Mouse (Mus musculus): ENCODE results near the gene Zscan2. TPM values are rescaled to one million over a fixed set of nuclear protein-coding genes. Genes with fewer than 3 reads are reported as not detected.

Gene Zscan2
- polyA plus RNA-seq (2016; fragmentation: Nextera tagmentation; extraction: Ambion mirVana): 5.1 and 6.2 TPM in 2 replicates

DNA sequence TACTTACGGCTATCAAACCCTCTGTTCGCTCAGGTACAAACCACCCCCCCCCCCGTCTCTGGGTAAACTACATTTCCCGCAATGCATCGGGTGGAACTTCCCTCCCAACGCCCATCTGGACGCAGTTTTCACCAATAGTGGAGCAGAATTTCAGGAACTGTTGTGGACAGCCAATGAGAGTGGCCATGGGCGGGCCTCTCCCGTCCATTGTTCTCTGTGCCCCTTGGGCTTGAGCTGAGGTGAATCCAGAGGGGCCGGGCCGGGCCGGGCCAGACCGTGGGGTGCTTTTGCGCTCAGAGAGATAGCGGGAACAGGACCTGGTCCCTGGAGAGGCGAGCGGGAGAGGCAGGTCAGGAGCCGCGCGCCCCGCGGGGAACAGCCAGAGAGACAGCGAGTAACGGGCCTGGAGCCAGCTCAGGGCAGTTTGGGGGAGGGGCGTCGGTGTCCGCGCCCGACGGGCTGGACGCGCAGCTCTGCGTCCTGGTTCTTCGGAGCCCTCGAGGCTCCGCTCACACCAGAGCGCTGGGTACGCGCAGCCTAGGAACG is at the start of gene Zscan2:
TSS of gene Zscan2 (plus strand) at position 192 of the 546 bp plus-strand sequence.
- H3K27ac ChIP-seq: peak within 1 kb of the TSS; percentile 85
- H3K9me3 ChIP-seq: no peaks in the 10 kb centered on the region
- peaks cover 29% of the 10 kb centered on the region for H3K36me3 ChIP-seq
- H3K9ac ChIP-seq (replicated peaks): peak within 1 kb of the TSS; percentile 91
- no peaks in the 10 kb centered on the region for H3K27me3 ChIP-seq
- peaks cover 25% of the 10 kb centered on the region for H3K4me1 ChIP-seq (replicated peaks)
- peak within 1 kb of the TSS; percentile 83 for H3K4me2 ChIP-seq
- peak within 1 kb of the TSS; percentile 66 for H3K4me3 ChIP-seq (replicated peaks)
- WGBS: under 1% methylated on average over 40 of the region's 40 CpGs
- ATAC-seq (ENCODE audit: insufficient number of reproducible peaks, insufficient read depth, low FRiP score, low TSS enrichment, low read depth): peak; percentile 98

DNA sequence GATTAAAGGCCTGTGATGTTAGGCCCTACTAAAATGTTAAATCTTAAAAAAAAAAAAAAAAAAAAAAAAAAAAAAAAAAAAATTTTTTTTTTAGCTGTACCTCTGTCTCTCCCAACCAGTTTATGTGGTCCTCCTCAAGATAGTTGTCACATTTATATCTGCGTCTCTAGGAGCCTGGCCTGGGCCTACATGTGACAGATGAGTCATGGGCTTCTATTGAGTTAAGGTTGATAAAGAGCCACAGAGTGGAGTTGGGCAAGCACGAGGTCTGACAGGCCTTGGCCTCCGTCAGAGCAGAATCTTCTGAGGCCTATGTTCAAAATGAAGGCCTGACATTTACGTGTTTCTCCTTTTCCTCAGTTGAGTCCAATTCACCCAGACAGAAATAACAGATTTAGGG is 47.3 kb upstream of the Zscan2 start:
- Histone ChIP-seq H3K9ac (replicated peaks) (no peak overlapping the region), H3K4me2 (no peak overlapping the region), H3K4me1 (replicated peaks) (no peaks in the 10 kb centered on the region), H3K27ac (no peak overlapping the region), H3K9me3 (no peaks in the 10 kb centered on the region), H3K27me3 (no peaks in the 10 kb centered on the region), H3K36me3 (no peaks in the 10 kb centered on the region), H3K4me3 (replicated peaks) (no peak overlapping the region)
- 86% methylated on average over 4 of the region's 4 CpGs for WGBS
- ATAC-seq (ENCODE audit: insufficient number of reproducible peaks, insufficient read depth, low FRiP score, low TSS enrichment, low read depth): no peak

DNA sequence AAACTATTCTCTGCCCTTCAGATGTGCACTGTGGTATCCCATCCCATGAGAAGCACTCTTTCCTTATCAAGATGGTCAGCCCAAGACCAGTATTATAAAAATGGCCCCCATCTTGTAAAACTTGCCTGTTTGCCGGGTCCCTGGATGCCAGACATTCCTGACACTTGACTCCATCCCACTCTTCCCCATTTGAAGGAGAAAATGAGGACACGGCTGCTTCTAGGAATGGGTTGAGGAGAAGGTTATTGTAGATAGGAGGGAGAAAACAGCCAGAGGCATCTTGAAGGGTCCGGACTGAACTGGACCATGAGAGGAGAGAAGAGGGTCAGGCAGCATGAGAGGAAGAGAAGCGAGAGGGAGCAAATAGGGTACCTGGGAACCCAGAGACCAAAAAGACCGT is 44.1 kb upstream of the Zscan2 start:
- WGBS: 56% methylated on average over 5 of the region's 5 CpGs
- no peak overlapping the region for H3K4me2 ChIP-seq
- H3K4me1 ChIP-seq (replicated peaks): no peaks in the 10 kb centered on the region
- no peaks in the 10 kb centered on the region for H3K9me3 ChIP-seq
- no peaks in the 10 kb centered on the region for H3K36me3 ChIP-seq
- H3K27me3 ChIP-seq: no peaks in the 10 kb centered on the region
- no peak for ATAC-seq (ENCODE audit: insufficient number of reproducible peaks, insufficient read depth, low FRiP score, low TSS enrichment, low read depth)
- H3K4me3 ChIP-seq (replicated peaks): no peak overlapping the region
- no peak overlapping the region for H3K9ac ChIP-seq (replicated peaks)
- no peak overlapping the region for H3K27ac ChIP-seq

DNA sequence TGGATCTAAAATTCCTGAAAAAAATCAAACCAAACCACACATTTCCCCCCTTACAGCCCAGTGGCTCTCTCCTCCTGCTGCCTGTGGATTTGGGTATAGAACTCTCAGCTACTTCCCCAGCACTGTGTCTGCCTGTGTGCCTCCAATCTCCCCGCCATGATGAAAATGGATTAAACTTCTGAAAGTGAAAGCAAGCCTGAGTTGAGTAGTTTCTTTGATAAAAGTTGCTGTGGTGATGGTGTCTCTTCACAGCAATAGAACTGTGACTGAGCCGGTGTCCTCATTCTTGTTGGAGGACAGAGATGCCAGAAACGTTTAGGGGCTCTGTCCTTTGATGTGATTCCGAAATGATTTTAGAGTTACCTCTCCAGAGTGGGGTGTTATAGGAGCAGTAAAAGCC is 39.9 kb upstream of the Zscan2 start:
- Histone ChIP-seq H3K27ac (no peak overlapping the region), H3K36me3 (no peaks in the 10 kb centered on the region), H3K4me3 (replicated peaks) (no peak overlapping the region), H3K4me1 (replicated peaks) (peaks cover 6% of the 10 kb centered on the region), H3K27me3 (no peaks in the 10 kb centered on the region), H3K9ac (replicated peaks) (no peak overlapping the region), H3K9me3 (no peaks in the 10 kb centered on the region), H3K4me2 (no peak overlapping the region)
- no peak for ATAC-seq (ENCODE audit: insufficient number of reproducible peaks, insufficient read depth, low FRiP score, low TSS enrichment, low read depth)
- WGBS: 64% methylated on average over 4 of the region's 4 CpGs

DNA sequence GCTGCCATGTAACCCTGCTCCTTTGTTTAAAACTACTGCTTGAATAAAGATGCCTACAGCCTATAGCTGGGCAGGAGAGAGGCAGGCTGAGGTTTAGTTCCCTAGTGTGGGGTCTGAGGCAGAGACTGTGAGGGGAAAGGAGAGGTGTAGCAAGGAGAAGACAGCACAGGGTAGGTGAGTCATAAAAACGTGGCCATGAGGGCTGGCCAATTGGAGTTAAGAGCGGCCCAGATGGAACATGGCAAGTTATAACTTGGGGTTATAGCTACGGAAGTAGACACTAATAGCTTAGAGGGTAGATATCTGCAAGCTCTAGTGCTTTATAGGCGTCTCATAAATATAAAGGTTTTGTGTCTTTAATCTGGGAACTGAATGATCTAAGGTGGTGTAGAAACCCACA is 37.5 kb upstream of the Zscan2 start:
- no peaks in the 10 kb centered on the region for H3K27me3 ChIP-seq
- H3K4me1 ChIP-seq (replicated peaks): peaks cover 11% of the 10 kb centered on the region
- H3K27ac ChIP-seq: no peak overlapping the region
- H3K9ac ChIP-seq (replicated peaks): no peak overlapping the region
- WGBS: 60% methylated on average over 4 of the region's 4 CpGs
- no peak overlapping the region for H3K4me3 ChIP-seq (replicated peaks)
- H3K4me2 ChIP-seq: no peak overlapping the region
- ATAC-seq (ENCODE audit: insufficient number of reproducible peaks, insufficient read depth, low FRiP score, low TSS enrichment, low read depth): no peak
- no peaks in the 10 kb centered on the region for H3K36me3 ChIP-seq
- H3K9me3 ChIP-seq: no peaks in the 10 kb centered on the region

DNA sequence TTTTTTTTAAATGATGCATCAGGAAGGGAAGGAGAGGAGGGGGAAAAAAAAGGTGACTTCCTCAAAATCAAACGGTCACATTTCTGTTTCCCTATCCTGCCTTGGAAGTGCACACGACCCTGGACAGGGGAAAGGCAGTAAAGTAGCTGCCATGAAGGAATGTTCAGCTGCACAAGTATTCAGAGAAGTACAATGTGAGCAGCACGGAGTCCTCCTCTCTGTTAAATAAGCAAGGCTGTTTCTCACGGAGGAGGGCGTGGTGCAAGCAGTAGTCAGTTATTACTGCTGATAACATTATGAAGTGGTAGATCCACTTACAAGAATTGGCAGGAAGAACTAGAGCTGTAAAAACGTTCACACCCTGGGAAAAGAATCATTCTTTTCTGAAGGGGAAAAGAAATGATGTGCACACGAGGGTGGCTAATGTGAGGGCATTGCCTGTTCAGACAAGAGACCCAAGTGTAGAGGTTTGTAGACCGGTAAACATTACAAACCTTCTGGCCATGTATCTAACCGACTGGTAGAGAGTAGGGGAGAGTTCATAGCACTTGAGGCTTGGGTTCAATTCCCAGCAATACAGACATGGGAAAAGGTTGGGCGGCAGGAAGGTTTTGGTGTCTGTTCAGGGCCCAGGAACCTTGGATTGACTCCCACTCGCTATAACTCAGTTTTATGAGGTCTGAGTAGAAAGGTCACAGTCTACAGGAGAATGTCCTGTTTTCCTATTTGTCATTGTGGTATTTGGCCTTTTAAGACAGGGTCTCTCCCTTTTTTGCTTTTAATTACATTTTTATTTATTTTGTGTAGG is 36.6 kb upstream of the Zscan2 start:
- Histone ChIP-seq H3K27ac (no peak overlapping the region), H3K9ac (replicated peaks) (no peak overlapping the region), H3K4me3 (replicated peaks) (no peak overlapping the region), H3K27me3 (no peaks in the 10 kb centered on the region), H3K4me2 (no peak overlapping the region), H3K4me1 (replicated peaks) (peaks cover 11% of the 10 kb centered on the region), H3K36me3 (no peaks in the 10 kb centered on the region), H3K9me3 (no peaks in the 10 kb centered on the region)
- ATAC-seq (ENCODE audit: insufficient number of reproducible peaks, insufficient read depth, low FRiP score, low TSS enrichment, low read depth): no peak
- WGBS: 71% methylated on average over 11 of the region's 11 CpGs

DNA sequence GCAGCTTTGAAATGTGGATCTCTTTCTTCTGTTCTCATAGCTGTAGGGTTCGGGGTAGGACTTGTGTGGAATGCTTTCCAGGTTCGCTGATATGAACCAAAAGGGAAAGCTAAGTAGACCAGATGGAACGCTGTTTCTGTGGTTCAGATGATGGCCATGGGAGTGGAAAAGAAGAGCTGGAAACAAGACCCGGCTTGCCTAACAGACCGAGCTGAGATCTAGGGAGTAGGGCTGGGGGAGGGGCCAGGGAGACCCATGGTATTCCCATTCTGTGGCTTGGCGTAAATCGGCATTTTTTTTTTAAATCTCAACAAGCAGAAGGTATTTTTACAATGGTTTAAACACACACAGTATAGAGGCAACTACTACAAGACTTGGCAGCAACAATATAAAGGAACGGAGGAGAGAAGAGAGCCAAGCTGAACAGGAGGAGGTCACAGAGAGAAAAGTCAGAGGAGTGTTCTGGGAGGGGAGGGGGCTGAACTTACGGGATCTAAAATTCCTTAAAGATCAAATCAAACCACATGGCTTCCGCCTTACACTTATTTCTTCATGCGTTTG is 34.8 kb upstream of the Zscan2 start, which contains the start of gene Iqgap1:
TSS of gene Iqgap1 (minus strand) at position 132 of the 561 bp plus-strand sequence.
- Histone ChIP-seq H3K27ac (no peak within 1 kb of the TSS), H3K4me2 (no peak within 1 kb of the TSS), H3K27me3 (no peaks in the 10 kb centered on the region), H3K4me3 (replicated peaks) (no peak within 1 kb of the TSS), H3K9me3 (no peaks in the 10 kb centered on the region), H3K9ac (replicated peaks) (no peak within 1 kb of the TSS), H3K4me1 (replicated peaks) (peaks cover 11% of the 10 kb centered on the region), H3K36me3 (no peaks in the 10 kb centered on the region)
- ATAC-seq (ENCODE audit: insufficient number of reproducible peaks, insufficient read depth, low FRiP score, low TSS enrichment, low read depth): no peak
- WGBS: 65% methylated on average over 11 of the region's 11 CpGs

DNA sequence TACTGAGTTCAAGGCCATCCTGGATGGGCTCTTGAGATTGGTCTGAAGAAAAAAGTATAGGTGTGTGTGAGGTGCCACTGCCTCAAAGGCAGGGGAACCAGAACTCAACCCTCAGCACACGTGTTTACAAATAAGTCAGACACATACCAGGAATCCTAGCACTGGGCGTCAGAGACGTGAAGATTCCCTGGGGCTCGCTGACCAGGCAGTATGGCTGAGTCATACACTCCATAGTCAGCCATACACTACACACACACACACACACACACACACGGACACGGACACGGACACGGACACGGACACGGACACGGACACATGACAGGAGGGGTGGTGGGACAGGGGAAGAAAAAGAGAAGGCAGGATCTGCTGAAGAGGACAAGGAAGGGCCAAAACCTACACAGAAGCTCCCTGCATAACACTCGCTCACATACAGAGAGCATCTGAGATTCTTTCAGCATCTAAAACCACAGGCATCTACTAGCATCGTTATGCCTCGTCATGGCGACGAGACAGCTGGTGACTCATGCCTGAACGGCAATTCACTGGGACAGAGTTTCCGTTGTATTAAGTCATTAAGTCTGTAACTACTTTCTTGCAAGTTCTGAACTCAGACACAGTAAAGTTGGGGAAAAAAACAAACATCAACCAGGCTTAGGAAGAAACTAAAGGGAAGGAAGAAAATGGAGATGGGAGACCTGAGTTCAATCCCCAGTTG is 32.4 kb upstream of the Zscan2 start:
- 72% methylated on average over 18 of the region's 18 CpGs for WGBS
- peaks cover 11% of the 10 kb centered on the region for H3K4me1 ChIP-seq (replicated peaks)
- no peak for ATAC-seq (ENCODE audit: insufficient number of reproducible peaks, insufficient read depth, low FRiP score, low TSS enrichment, low read depth)

DNA sequence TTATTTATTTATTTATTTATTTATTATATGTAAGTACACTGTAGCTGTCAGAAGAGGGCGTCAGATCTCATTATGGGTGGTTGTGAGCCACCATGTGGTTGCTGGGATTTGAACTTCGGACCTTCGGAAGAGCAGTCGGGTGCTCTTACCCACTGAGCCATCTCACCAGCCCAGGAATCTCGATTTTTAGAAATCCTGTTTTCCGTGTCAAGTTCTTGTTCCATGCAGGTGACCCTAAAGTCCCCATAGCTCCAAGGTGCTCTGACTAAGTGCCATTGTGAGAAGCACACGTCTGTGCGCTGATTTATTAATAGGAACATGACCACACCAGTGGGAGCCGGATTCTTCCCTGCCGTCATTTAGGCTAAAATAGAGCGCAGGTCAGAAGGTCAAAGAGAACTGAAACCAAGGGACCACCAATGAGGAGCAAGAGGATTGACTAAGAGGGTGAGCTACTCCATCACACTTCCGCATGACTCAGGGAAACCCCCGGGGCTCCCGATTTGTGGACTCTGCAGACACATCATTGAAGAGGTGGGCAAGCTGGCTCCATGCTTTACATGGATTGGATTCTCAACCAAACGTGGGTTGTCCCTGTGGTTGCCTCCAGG is 30.4 kb upstream of the Zscan2 start:
- H3K4me1 ChIP-seq (replicated peaks): peaks cover 8% of the 10 kb centered on the region
- no peak for ATAC-seq (ENCODE audit: insufficient number of reproducible peaks, insufficient read depth, low FRiP score, low TSS enrichment, low read depth)
- no peaks in the 10 kb centered on the region for H3K9me3 ChIP-seq
- H3K4me3 ChIP-seq (replicated peaks): no peak overlapping the region
- no peak overlapping the region for H3K4me2 ChIP-seq
- H3K27me3 ChIP-seq: no peaks in the 10 kb centered on the region
- H3K27ac ChIP-seq: no peak overlapping the region
- H3K36me3 ChIP-seq: no peaks in the 10 kb centered on the region
- 79% methylated on average over 15 of the region's 15 CpGs for WGBS
- no peak overlapping the region for H3K9ac ChIP-seq (replicated peaks)

More for the DNA sequence above, 32.4 kb upstream of the Zscan2 start:
- no peak overlapping the region for H3K9ac ChIP-seq (replicated peaks)
- H3K27ac ChIP-seq: no peak overlapping the region
- no peak overlapping the region for H3K4me3 ChIP-seq (replicated peaks)
- no peaks in the 10 kb centered on the region for H3K9me3 ChIP-seq
- no peaks in the 10 kb centered on the region for H3K36me3 ChIP-seq
- no peaks in the 10 kb centered on the region for H3K27me3 ChIP-seq
- H3K4me2 ChIP-seq: no peak overlapping the region

DNA sequence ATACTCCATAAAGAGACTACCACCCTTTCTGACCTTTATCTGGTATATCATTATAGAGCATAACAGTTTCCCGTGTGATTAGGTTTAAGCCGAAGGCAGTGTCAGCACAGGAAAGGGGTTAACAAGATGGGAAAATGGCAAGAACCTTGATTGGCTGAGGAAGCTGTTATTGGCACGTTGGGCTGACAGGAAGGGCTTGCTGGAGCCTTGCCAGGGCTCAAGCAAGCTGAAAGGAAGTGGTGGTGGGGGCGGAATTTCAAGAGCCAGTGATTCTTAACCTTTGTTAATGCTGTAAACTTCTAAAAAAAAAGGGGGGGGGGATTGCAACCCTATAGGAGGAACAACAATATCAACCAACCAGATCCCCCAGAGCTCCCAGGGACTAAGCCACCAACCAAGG is 28.5 kb upstream of the Zscan2 start:
- no peaks in the 10 kb centered on the region for H3K9me3 ChIP-seq
- no peak overlapping the region for H3K4me2 ChIP-seq
- no peak overlapping the region for H3K9ac ChIP-seq (replicated peaks)
- no peak for ATAC-seq (ENCODE audit: insufficient number of reproducible peaks, insufficient read depth, low FRiP score, low TSS enrichment, low read depth)
- H3K36me3 ChIP-seq: no peaks in the 10 kb centered on the region
- 43% methylated on average over 4 of the region's 4 CpGs for WGBS
- no peak overlapping the region for H3K4me3 ChIP-seq (replicated peaks)
- H3K27me3 ChIP-seq: no peaks in the 10 kb centered on the region
- no peak overlapping the region for H3K27ac ChIP-seq
- H3K4me1 ChIP-seq (replicated peaks): peaks cover 4% of the 10 kb centered on the region; the same call in 1 of the 2 replicates

All from limb, embryonic 12.5 days (tissue).